Mouse (Mus musculus) ES-E14 (cell line): ENCODE results near the gene Ube2cbp. TPM values are rescaled to one million over a fixed set of nuclear protein-coding genes. Genes with fewer than 3 reads are reported as not detected.

Experiments
- DNase-seq: peaks from one replicate; pipeline ENCODE4 v3.0.0-alpha.2; 2013; ENCODE audit warnings: low read depth, low spot score
- H3K27ac ChIP-seq: 2 replicates; pipeline ENCODE4 v1.5.1; 2012; ENCODE audit warnings: low read depth, mild to moderate bottlenecking, low read length, moderate library complexity, mixed read lengths; ENCODE audit not compliant: poor library complexity, insufficient read depth, severe bottlenecking
- H3K36me3 ChIP-seq: 2 replicates; pipeline ENCODE4 v1.6.1; 2012; ENCODE audit warnings: mild to moderate bottlenecking, low read length, moderate library complexity, mixed read lengths; ENCODE audit not compliant: control insufficient read depth, poor library complexity, insufficient read depth, severe bottlenecking
- H3K4me1 ChIP-seq, 2 experiments: fragments of 150-350 bp in 1 of 2; sonication (generic) in 1 of 2; 2 replicates each; pipeline ENCODE4 v1.6.1; 2012; ENCODE audit warnings: low read length in 2 of 2, mild to moderate bottlenecking in 1 of 2, mixed read lengths in 1 of 2; ENCODE audit not compliant: control insufficient read depth in 2 of 2, insufficient read depth in 2 of 2, poor library complexity in 1 of 2
- H3K4me3 ChIP-seq, 2 experiments: fragments of 150-350 bp in 1 of 2; sonication (generic) in 1 of 2; 2 replicates each; pipeline ENCODE4 v1.5.1; 2012; ENCODE audit warnings: low read length in 2 of 2, low read depth in 1 of 2, mild to moderate bottlenecking in 1 of 2, mixed read lengths in 1 of 2; ENCODE audit not compliant: insufficient read depth in 1 of 2, poor library complexity in 1 of 2, severe bottlenecking in 1 of 2
- H3K9ac ChIP-seq: 2 replicates; pipeline ENCODE4 v1.6.1; 2012; ENCODE audit warnings: low read depth, mild to moderate bottlenecking, low read length, mixed read lengths; ENCODE audit not compliant: poor library complexity, insufficient read depth, severe bottlenecking
- H3K9me3 ChIP-seq: fragments of 150-350 bp; sonication (generic); 2 replicates; pipeline ENCODE4 v1.6.1; 2012; ENCODE audit warnings: low read depth, mild to moderate bottlenecking, low read length; ENCODE audit not compliant: control insufficient read depth, insufficient read depth
- CHD2 ChIP-seq: IDR thresholded peaks from 2 replicates; pipeline ENCODE4 v1.6.1; 2014; ENCODE audit warnings: mild to moderate bottlenecking, low read depth, low read length, inconsistent platforms
- HCFC1 ChIP-seq: IDR thresholded peaks from 2 replicates; pipeline ENCODE4 v1.6.1; 2012; ENCODE audit warnings: low read length, inconsistent platforms, borderline replicate concordance; ENCODE audit not compliant: insufficient read depth
- MAFK ChIP-seq: IDR thresholded peaks from 2 replicates; pipeline ENCODE4 v1.6.1; 2014; ENCODE audit warnings: mild to moderate bottlenecking, low read depth, low read length, inconsistent platforms; ENCODE audit not compliant: insufficient read depth
- ZC3H11A ChIP-seq: IDR thresholded peaks from 2 replicates; pipeline ENCODE4 v1.6.1; 2012; ENCODE audit warnings: low read depth, mild to moderate bottlenecking, inconsistent platforms, low read length, borderline replicate concordance
- ZNF384 ChIP-seq: IDR thresholded peaks from 2 replicates; pipeline ENCODE4 v1.6.1; 2012; ENCODE audit warnings: low read depth, low read length, inconsistent platforms
- in situ Hi-C, 2 experiments: fragments of 600-800 bp; cut with MboI; formaldehyde crosslinking; loops; one replicate each; pipeline ENCODE4 v1.15.1; 2025; ENCODE audit warnings: low sequenced_read_pairs in 2 of 2, inconsistent platforms in 1 of 2; ENCODE audit not compliant: unreplicated experiment in 2 of 2
- total RNA-seq: library from RNA; depleted of rRNA; stranded (reverse); fragments of 300-350 nt; gene quantifications from 2 replicates; pipeline ENCODE4 v1.2.3, GENCODE M21; 2012

Ube2cbp gene
- total RNA-seq, 1 experiment, result 5.7 TPM

- H3K4me3 ChIP-seq, result no peak overlapping the region
- no peaks in the 10 kb centered on the region for H3K9me3 ChIP-seq
- no peak for DNase-seq
- no peak overlapping the region for H3K27ac ChIP-seq
- no peak overlapping the region for H3K9ac ChIP-seq
- no peaks in the 10 kb centered on the region for H3K36me3 ChIP-seq
- in situ Hi-C loops, result loop anchor here in 1 of 2 experiments (25.0 kb wide), 1 partner anchor 666 kb away; no protein-coding TSS in a partner anchor
- TF ChIP-seq ZNF384 (no peak), ZC3H11A (no peak), HCFC1 (no peak), CHD2 (no peak), MAFK (no peak)
- peaks cover 0 to 3% of the 10 kb centered on the region in 2 experiments; a peak in 2 of 4 replicates for H3K4me1 ChIP-seq
These were observed 11.1 kb downstream of the Ube2cbp start for GRCm38 (mm10) chr9:86453626-86454025.

- Histone ChIP-seq H3K36me3 (no peaks in the 10 kb centered on the region), H3K9ac (no peak overlapping the region), H3K9me3 (no peaks in the 10 kb centered on the region), H3K27ac (no peak overlapping the region), H3K4me1 (peaks cover 0 to 3% of the 10 kb centered on the region in 2 experiments; a peak in 2 of 4 replicates), H3K4me3 (peak overlapping the region in 1 of 2 experiments; percentile 18; a peak in 1 of 4 replicates)
- DNase-seq, result peak; percentile 58
- TF ChIP-seq CHD2 (no peak), ZNF384 (no peak), MAFK (no peak), ZC3H11A (peak; percentile 70; the same call in 1 of the 2 replicates)
- in situ Hi-C loops, result loop anchor here in 1 of 2 experiments (25.0 kb wide), 1 partner anchor 664 kb away; no protein-coding TSS in a partner anchor
These were observed 13.1 kb downstream of the Ube2cbp start for GRCm38 (mm10) chr9:86451617-86452016.

- in situ Hi-C loops, result loop anchor here in 1 of 2 experiments (25.0 kb wide), 1 partner anchor 664 kb away; no protein-coding TSS in a partner anchor
- no peak for DNase-seq
- H3K27ac ChIP-seq, result no peak overlapping the region
- TF ChIP-seq CHD2 (no peak), ZC3H11A (no peak), ZNF384 (no peak), HCFC1 (no peak)
- no peak overlapping the region for H3K9ac ChIP-seq
- H3K36me3 ChIP-seq, result no peaks in the 10 kb centered on the region
- peaks cover 0 to 3% of the 10 kb centered on the region in 2 experiments; a peak in 2 of 4 replicates for H3K4me1 ChIP-seq
- H3K4me3 ChIP-seq, result no peak overlapping the region
- no peaks in the 10 kb centered on the region for H3K9me3 ChIP-seq
These were observed 13.7 kb downstream of the Ube2cbp start for GRCm38 (mm10) chr9:86451094-86451493.

- DNase-seq, result peak; percentile 64
- no peak overlapping the region; the same call in 1 of the 2 replicates for H3K9ac ChIP-seq
- in situ Hi-C loops, result loop anchor here in 1 of 2 experiments (10.0 kb wide), 1 partner anchor 675 kb away; no protein-coding TSS in a partner anchor
- H3K9me3 ChIP-seq, result no peaks in the 10 kb centered on the region
- peak; percentile 53; the same call in 1 of the 2 replicates for TF ChIP-seq ZC3H11A
- no peak for TF ChIP-seq CHD2
- no peak for TF ChIP-seq HCFC1
- H3K36me3 ChIP-seq, result no peaks in the 10 kb centered on the region
- no peak overlapping the region for H3K27ac ChIP-seq
- H3K4me3 ChIP-seq, result no peak overlapping the region
- peaks cover 0 to 3% of the 10 kb centered on the region in 2 experiments; a peak in 2 of 4 replicates for H3K4me1 ChIP-seq
These were observed 15.2 kb downstream of the Ube2cbp start for GRCm38 (mm10) chr9:86449581-86449980.

GRCm38 (mm10) chr9:86447431-86447830 lies 17.3 kb downstream of the Ube2cbp start:
- Histone ChIP-seq H3K4me3 (no peak overlapping the region), H3K36me3 (no peaks in the 10 kb centered on the region), H3K27ac (no peak overlapping the region), H3K9me3 (no peaks in the 10 kb centered on the region), H3K9ac (no peak overlapping the region), H3K4me1 (peaks cover 0 to 3% of the 10 kb centered on the region in 2 experiments; a peak in 2 of 4 replicates)
- in situ Hi-C loops, result loop anchor here in 1 of 2 experiments (10.0 kb wide), 1 partner anchor 673 kb away; no protein-coding TSS in a partner anchor
- no peak for DNase-seq
- no peak for TF ChIP-seq ZC3H11A
- TF ChIP-seq CHD2, result no peak
- no peak for TF ChIP-seq MAFK
- TF ChIP-seq HCFC1, result no peak
- no peak for TF ChIP-seq ZNF384
